Mouse (Mus musculus) MN1 (cell line): ENCODE measurements around the gene Loxl1.

Experiments
- DNase-seq: peaks from one replicate; pipeline ENCODE4 v3.0.0-alpha.2; 2016; ENCODE audit warnings: low spot score

Gene Loxl1

DNA sequence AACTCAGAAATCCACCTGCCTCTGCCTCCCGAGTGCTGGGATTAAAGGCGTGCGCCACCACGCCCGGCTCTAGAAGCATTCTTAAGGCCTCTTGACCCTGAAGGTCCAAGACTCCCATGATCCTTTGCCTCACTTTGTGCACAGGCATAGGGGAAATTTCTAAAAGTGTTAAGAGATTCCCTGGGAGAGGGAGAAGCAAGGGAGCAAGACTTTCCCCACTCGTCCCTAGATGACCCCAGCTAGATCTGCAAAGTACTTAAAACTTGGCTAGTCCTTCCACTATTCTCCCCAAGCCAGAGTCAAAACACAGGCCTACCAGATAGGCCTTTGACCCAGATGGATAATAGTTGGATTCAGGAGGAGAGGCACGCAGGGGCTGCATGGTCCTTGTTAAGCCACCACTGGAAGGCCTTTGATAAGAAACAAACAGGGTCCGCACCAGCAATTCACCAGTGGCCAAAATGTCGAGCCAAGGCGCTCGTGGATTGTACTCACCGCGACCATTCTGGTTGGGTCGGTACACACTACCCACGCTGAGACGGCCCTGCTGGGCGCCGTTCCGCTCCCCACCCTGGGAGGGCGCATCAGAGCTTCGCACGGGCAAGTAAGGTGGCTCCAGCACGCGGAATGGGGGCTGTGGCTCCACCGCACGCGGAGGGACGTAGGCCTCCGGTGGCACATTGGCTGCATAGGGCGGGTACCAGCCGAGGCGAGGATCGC, 1.6 kb downstream of the Loxl1 start:
- DNase-seq, result no peak

DNA sequence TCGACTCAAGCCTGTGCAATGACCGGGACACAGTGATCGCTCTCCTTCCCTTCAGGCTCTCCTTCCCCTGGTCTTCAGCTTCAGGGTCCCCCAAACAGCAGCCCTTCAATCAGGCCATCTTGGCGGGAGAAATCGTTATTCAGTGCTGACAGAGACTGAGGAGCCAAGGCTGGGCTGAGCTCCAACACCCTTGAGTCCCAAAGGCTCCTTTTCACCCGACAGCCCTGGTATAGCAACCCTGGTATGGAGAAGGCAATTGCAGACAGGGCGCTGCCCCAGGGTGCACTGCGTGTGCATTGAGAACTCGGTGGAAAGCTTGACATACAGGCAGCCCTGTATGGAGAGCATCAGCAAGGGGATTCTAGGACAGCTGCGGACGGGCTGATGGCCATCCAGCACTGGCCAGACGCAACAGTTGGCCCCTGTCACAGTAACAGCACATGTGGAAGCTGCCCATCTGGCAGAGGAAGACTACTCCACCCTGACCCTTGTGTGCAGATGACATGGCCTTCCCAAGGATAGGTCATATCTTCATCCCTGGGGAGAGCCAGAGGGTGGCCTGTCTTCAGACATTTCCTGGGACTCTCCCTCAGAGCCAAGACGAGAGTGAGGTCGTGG, 2.8 kb downstream of the Loxl1 start:
- no peak for DNase-seq

DNA sequence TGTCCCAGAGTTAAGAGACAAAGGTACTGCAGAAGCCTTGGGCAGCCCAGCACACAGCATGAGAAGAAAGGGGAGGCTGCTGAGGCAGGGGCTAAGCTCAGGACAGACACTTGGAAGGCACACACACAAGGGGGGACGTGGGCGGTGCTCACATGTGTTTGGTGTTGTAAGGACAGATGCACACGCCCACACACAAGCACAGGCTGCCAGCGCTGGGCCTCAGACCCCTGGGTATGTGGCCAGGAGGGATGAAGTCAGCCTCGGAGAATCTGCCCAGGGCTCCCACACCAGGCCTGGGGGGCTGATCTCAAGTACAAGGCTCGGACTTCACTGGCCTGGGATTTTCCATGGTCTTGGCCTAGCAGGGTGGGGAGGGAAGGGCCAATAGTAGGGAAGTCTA, 4.6 kb downstream of the Loxl1 start:
- no peak for DNase-seq

GRCm38 (mm10) chr9:58305686-58306085, 7.3 kb downstream of the Loxl1 start:
- DNase-seq, result no peak

DNA sequence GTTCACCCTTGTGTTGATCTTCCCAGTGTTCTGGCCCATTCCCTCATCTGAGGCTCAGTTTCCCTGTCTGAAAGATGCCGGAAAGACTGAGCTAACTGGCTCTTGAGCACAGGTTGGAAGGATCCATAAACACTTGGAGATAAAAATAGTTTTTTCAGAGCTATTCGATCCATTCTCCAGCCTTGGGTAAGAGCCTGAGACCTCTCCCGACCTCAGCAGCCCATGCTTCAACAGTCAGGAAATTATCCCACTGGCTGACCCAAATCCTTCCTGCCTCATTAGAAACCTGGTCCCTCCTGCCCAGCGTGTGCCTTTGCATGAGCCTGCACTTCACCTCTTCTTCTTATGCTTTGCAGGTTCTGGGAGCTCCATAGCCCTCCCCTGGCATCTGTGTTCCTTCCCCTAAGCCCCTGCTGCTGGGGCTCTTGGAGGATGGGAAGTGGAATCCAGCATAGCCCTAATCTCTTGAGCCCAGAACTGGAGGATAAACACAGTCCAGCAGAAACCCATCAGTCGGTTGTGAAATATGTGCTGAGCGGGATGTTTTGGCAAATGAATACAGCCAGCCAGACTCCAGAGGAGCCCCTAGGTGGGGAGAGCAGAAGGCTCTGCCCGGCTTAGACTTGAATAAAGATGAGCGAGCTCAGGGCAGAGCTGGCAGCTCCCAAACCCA, 9.3 kb downstream of the Loxl1 start:
- no peak for DNase-seq

DNA sequence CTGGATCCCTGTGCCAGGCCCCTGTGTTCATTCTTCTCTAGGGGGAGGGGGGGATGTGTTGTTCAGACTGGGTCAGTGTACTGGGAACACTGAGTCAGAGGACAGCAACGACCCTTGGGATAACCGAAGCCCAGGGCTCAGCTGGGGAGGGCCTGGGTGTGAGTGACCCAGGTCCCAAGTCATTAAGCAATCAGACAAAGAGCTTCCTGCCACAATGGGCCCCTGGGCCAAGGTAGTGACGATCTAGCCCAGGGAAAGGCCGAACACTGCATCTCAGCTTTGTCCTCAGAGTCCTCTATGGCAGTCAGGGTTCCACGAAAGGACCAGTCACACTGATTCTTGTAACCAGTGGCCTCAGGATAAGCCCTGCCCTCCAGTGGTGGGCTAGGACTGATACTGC, 9.9 kb downstream of the Loxl1 start:
- DNase-seq, result no peak

DNA sequence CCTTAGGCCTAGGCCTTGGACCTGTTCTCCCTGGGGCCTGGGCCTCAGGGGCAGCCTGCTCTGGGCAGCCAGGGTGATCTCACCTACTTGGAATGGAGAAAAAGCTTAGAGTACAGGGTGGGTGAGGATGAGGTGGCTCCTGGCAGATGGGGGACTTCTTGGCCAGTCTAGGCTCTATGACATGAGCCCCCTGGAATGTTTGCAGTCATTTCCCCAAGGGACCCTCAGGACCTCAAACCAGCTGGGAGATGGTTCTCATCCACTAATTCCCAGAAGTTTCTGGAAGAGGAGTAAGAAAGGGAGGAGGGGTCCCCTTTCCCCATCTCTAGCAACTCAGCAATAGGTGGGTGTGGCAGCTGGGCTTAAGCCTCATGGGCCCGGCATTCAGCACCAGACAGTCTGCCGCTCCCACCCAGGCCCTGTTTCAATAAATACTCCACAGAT, 13.6 kb downstream of the Loxl1 start:
- peak; percentile 18 for DNase-seq

GRCm38 (mm10) chr9:58297961-58298477, 15.0 kb downstream of the Loxl1 start:
- DNase-seq, result no peak

- DNase-seq, result no peak
Measured at GRCm38 (mm10) chr9:58297065-58297464, 15.9 kb downstream of the Loxl1 start.

DNA sequence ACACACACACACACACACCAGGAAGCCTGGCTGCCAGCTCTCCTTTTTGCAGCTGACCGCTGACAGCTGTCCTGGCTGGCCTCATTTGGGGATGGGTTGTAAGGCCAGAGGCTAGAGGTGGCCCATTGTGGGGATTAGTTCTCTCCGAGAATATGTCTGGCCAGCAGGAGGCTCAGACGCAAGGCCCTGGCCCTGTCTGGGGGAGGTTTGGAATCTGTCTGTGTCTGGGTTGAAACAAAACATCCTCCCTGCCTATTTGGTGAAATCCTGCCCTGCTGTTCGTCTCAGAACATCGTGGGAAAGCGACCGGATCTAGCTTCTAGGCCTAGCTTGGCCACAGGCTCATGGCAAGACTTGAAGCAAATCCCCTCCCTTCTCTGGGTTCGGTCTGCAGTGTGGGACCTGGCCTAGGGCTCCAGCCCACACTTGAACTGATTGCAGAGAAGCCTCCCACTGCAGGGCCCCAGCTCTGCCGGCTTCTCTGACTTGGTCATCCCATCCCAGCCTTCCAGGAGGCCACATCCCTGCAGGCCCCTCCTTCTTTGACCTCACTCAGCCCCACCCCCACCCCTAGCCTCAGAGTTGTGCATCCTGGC, 17.1 kb downstream of the Loxl1 start:
- DNase-seq, result peak; percentile 63

DNA sequence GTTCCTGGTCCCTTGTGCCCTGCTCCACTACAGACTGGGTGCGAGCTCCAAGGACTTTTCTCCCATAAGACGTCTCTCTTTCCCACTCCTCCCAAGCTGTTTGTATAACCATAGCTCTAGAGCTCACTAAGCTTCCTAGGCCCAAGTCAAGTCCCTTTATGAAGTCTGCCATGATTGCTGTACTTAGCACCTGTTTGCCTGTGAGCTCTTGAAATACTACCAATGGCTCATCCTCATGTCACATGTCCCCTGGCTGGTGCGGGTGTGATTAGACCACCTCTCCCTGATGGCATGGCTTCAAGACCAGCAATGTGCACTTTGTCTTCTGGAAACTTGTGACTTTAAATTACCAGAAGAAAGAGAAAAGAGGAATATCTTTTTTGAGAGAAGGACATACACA, 17.6 kb downstream of the Loxl1 start:
- DNase-seq, result no peak

- DNase-seq, result no peak
Measured at GRCm38 (mm10) chr9:58294527-58294926, 18.5 kb downstream of the Loxl1 start.

DNA sequence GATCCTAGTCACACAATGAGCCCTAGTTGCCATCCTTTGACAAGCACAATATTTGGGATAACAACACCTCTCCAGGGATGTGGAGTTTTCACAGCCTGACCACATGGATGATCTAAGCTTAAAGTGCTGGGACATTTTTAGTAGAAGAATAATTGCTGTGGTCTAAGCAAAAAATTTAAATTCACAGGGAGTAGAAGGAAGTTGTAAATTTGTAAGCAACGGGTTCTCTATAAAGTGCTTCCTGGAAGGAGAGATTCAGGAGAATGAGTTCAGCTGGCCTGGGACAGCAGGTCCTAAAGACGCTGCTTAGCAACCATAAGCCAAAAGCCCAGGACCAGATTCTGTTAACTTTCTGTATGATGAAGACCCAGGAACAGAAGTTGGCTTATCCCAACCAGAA, 23.1 kb downstream of the Loxl1 start:
- no peak for DNase-seq

DNA sequence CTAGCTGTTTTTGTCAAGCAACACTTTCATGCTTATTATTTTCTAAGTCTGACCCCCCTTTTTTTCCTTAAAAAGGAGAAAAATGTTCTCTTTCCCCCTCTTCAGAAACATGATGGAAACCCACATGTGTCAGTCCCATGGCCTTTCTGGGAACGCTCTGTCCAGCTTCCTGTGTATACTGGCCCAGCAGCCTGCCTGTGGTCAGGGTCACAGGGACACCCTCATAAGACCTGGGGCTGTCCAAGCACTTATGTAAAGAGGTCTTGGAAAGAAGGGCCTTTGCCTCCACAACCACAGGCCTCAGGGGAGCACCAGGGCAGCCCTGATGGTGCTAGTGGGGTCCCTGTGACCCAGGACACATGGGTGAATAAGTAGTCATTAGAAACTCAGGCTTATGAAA, 23.9 kb downstream of the Loxl1 start:
- DNase-seq, result no peak

DNA sequence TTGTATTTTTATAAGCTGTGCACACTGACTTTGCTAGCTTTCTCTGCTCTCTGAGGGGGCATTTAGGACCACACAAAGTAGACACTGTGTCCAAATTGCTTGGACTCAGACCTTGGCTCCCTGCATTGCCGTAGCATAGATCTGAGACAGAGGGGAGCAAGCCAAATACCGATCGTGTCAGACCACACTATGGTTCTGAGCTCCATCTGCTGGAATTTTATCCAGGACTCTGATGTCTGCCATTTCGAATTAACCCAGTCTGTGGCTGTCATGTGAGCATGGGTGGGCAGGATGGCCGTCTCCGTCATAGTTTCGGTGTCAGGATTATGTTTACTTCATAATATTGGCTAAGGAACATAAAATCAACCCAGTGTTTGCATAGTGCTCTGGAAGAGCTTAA, 29.6 kb downstream of the Loxl1 start:
- no peak for DNase-seq

- peak; percentile 25 for DNase-seq
Measured at GRCm38 (mm10) chr9:58281597-58281996, 31.4 kb downstream of the Loxl1 start.

- peak; percentile 90 for DNase-seq
Measured at GRCm38 (mm10) chr9:58280259-58281109, 32.5 kb downstream of the Loxl1 start.

DNA sequence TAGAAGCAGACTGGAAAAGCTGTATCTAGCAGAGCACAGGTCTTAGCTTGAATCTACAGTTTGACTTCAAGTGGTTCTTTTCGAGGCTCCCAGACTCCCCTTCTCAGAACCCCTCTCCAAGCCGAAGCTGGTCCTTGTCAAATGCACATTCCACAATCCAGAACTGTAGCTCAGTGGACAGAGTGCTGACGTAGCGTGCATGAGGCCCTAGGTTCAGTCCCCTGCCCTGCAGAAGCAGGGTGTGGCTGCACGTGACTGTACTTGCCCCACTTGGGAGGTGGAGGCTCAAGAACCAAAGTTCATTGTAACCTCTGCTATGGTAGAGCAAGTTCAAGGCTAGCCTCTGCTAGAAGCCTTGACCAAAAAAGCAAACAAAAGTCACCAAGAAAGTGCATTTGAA, 33.2 kb downstream of the Loxl1 start:
- no peak for DNase-seq

DNA sequence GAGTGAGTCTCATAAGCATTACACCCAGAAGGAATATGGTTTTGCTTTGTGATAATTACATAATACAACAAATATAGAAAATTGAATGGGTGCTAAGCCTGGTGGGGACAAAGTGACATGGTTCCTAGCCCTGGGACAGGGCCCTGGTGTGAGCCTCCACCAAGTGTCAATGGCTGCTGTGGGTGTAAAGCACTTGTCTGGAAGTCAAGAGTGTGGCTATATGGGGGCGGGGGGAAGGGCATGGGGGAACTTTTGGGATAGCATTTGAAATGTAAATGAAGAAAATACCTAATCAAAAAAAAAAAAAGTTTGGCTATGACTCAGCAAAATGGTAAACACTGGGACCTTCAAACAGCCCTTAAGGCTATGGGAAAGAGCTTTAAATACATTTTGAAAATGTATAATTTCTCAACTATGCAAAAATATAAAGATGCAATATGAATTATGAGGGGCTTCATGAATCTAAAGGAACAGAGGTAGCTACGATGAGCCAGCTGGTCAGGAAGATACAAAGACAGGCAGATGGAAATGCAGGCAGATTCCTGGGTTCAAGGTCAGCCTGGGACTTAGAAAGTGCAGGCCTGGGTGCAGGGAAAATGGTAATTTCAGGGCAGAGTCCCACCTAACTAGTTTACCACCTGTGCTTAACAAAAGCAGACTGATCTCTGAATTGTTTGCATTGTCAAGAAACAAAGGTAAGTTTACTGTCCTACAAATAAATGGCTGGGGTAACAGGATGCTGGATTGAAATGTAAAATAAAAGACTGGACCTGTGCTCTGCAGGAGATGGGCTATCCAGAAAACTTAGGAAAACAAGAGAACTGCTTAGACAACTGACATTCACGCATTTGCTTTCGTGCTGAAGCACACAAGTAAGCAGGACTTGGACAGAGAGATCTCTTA, 33.9 kb downstream of the Loxl1 start:
- DNase-seq, result no peak

DNA sequence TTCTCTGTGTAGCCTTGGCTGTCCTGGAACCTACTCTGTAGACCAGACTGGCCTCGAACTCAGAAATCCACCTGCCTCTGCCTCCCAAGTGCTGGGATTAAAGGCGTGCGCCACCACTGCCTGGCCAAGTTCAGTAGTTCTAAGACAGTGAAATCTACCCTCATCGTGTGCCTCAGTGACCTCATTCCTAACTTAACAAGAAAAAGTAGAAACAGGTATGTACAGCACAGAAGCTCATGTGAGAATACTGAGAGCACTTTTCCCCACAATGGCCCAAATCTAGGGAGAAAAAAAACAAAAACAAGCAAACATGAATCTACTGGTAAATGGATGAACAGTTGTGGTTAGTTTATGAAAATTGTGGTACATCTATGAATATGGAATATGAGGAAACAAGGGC, 34.7 kb downstream of the Loxl1 start:
- no peak for DNase-seq

GRCm38 (mm10) chr9:58276346-58276745, 36.6 kb downstream of the Loxl1 start:
- no peak for DNase-seq
